Mouse (Mus musculus) embryonic facial prominence, embryonic 14.5 days (tissue): Measurements from ENCODE around the gene Enkd1. TPM values are rescaled to one million over a fixed set of nuclear protein-coding genes. Genes with fewer than 3 reads are reported as not detected.

Experiments
- ATAC-seq: fragments of 200-750 bp; cut with Nextera tagmentation; 2 replicates; pipeline ENCODE4 v1.8.0; 2017; ENCODE audit warnings: low read depth, moderate number of reproducible peaks, moderate TSS enrichment
- DNase-seq: peaks from one replicate; pipeline ENCODE4 v3.0.0-alpha.2; 2015; ENCODE audit warnings: low spot score
- H3K27ac ChIP-seq: fragments of 300-500 bp; sonication (generic); replicated peaks from 2 replicates; pipeline ENCODE4 v1.5.1; 2014; ENCODE audit warnings: low read depth, mild to moderate bottlenecking, low read length, moderate library complexity
- H3K27me3 ChIP-seq: fragments of 300-500 bp; sonication (generic); replicated peaks from 2 replicates; pipeline ENCODE4 v1.6.1; 2014; ENCODE audit warnings: low read length; ENCODE audit not compliant: control insufficient read depth, insufficient read depth
- H3K36me3 ChIP-seq: fragments of 300-500 bp; sonication (generic); 2 replicates; pipeline ENCODE4 v1.6.1; 2014; ENCODE audit warnings: low read length, mixed read lengths; ENCODE audit not compliant: control insufficient read depth, insufficient read depth
- H3K4me1 ChIP-seq: fragments of 300-500 bp; sonication (generic); 2 replicates; pipeline ENCODE4 v1.6.1; 2014; ENCODE audit warnings: antibody characterized with exemption, low read length; ENCODE audit not compliant: control insufficient read depth, insufficient read depth
- H3K4me2 ChIP-seq: fragments of 300-500 bp; sonication (generic); 2 replicates; pipeline ENCODE4 v1.6.1; 2014; ENCODE audit warnings: low read depth, mild to moderate bottlenecking, low read length, moderate library complexity, mixed read lengths
- H3K4me3 ChIP-seq: fragments of 300-500 bp; sonication (generic); 2 replicates; pipeline ENCODE4 v1.5.1; 2014; ENCODE audit warnings: low read depth, mild to moderate bottlenecking, low read length
- H3K9ac ChIP-seq: fragments of 300-500 bp; sonication (generic); 2 replicates; pipeline ENCODE4 v1.6.1; 2014; ENCODE audit warnings: low read depth, mild to moderate bottlenecking, low read length, moderate library complexity, mixed read lengths
- H3K9me3 ChIP-seq: fragments of 300-500 bp; sonication (generic); 2 replicates; pipeline ENCODE4 v1.6.1; 2016; ENCODE audit warnings: low read length; ENCODE audit not compliant: control insufficient read depth
- whole genome bisulfite sequencing: fragments of 180-500 bp; shearing (Covaris S2); extraction: QIAGEN DNeasy Blood & Tissue Kit; methylation state at CpG from one replicate; pipeline ENCODE4 v1.1.7; 2014; 5-methylcytosine and 5-hydroxymethylcytosine counted together
- polyA plus RNA-seq: library from polyadenylated mRNA; unstranded; fragments of >200 nt; fragmentation: Nextera tagmentation; extraction: Ambion mirVana; gene quantifications from 2 replicates; pipeline ENCODE4 v1.2.1, GENCODE M21; 2014

The Enkd1 gene
- polyA plus RNA-seq, 1 experiment from 2014 or later = 20.8 TPM

- Histone ChIP-seq H3K9me3 (no peaks in the 10 kb centered on the region), H3K27ac (no peak overlapping the region), H3K9ac (no peak overlapping the region), H3K4me2 (peak overlapping the region; percentile 91), H3K36me3 (peaks cover 19% of the 10 kb centered on the region), H3K4me3 (0 out of 2 replicates have a peak overlapping the region, but pooled peaks have one; percentile 65), H3K4me1 (peaks cover 15% of the 10 kb centered on the region), H3K27me3 (no peaks in the 10 kb centered on the region)
- DNase-seq (no peak), ATAC-seq (no peak)
- WGBS = 85% methylated on average over 12 of the region's 12 CpGs
Measured at GRCm38 (mm10) chr8:105706426-105706825, 1.6 kb downstream of the Enkd1 start.

GRCm38 (mm10) chr8:105704955-105705354, 3.1 kb downstream of the Enkd1 start:
- peaks cover 20% of the 10 kb centered on the region for H3K4me1 ChIP-seq
- ATAC-seq = no peak
- H3K27me3 ChIP-seq = no peaks in the 10 kb centered on the region
- H3K4me2 ChIP-seq = no peak overlapping the region
- no peak for DNase-seq
- H3K9me3 ChIP-seq = no peaks in the 10 kb centered on the region
- 89% methylated on average over 6 of the region's 6 CpGs for WGBS
- no peak overlapping the region for H3K4me3 ChIP-seq
- no peak overlapping the region for H3K27ac ChIP-seq
- H3K36me3 ChIP-seq = peaks cover 19% of the 10 kb centered on the region
- H3K9ac ChIP-seq = no peak overlapping the region

- ATAC-seq (no peak), DNase-seq (no peak)
- Histone ChIP-seq H3K9ac (no peak overlapping the region; the same call in 1 of the 2 replicates), H3K36me3 (peaks cover 19% of the 10 kb centered on the region), H3K4me2 (no peak overlapping the region), H3K27ac (no peak overlapping the region), H3K27me3 (no peaks in the 10 kb centered on the region), H3K4me1 (peaks cover 21% of the 10 kb centered on the region), H3K9me3 (no peaks in the 10 kb centered on the region), H3K4me3 (no peak overlapping the region)
- WGBS = 90% methylated on average over 29 of the region's 34 CpGs
Measured at GRCm38 (mm10) chr8:105704146-105704812, 3.7 kb downstream of the Enkd1 start.

GRCm38 (mm10) chr8:105702731-105703415, 5.1 kb downstream of the Enkd1 start:
- peaks cover 29% of the 10 kb centered on the region for H3K36me3 ChIP-seq
- H3K9me3 ChIP-seq = no peaks in the 10 kb centered on the region
- ATAC-seq (no peak), DNase-seq (no peak)
- H3K27me3 ChIP-seq = no peaks in the 10 kb centered on the region
- no peak overlapping the region for H3K27ac ChIP-seq
- H3K4me1 ChIP-seq = peaks cover 18% of the 10 kb centered on the region
- no peak overlapping the region for H3K4me2 ChIP-seq
- H3K4me3 ChIP-seq = no peak overlapping the region
- WGBS = 95% methylated on average over 23 of the region's 24 CpGs
- H3K9ac ChIP-seq = no peak overlapping the region

GRCm38 (mm10) chr8:105702001-105702401, 6.0 kb downstream of the Enkd1 start:
- Histone ChIP-seq H3K9ac (peak overlapping the region; percentile 67), H3K27me3 (no peaks in the 10 kb centered on the region), H3K4me3 (peak overlapping the region; percentile 74), H3K27ac (peak overlapping the region; percentile 93), H3K9me3 (no peaks in the 10 kb centered on the region), H3K36me3 (peaks cover 36% of the 10 kb centered on the region), H3K4me2 (peak overlapping the region; percentile 67), H3K4me1 (peaks cover 11% of the 10 kb centered on the region)
- DNase-seq (no peak), ATAC-seq (peak; percentile 4; the same call in 1 of the 2 replicates)
- 43% methylated on average over 18 of the region's 18 CpGs for WGBS

GRCm38 (mm10) chr8:105700966-105701824, 6.8 kb downstream of the Enkd1 start, which contains the start of the genes Acd and Pard6a:
Gene Acd (minus strand): TSS chr8:105701102.
Gene Pard6a (plus strand): TSS chr8:105701148.
- ATAC-seq (peak; percentile 82), DNase-seq (peak; percentile 96)
- Histone ChIP-seq H3K9me3 (no peaks in the 10 kb centered on the region), H3K4me2 (peak within 1 kb of the TSS; percentile 67), H3K9ac (peak within 1 kb of the TSS; percentile 67), H3K36me3 (peaks cover 41% of the 10 kb centered on the region), H3K27ac (peak within 1 kb of the TSS; percentile 93), H3K27me3 (no peaks in the 10 kb centered on the region), H3K4me1 (peaks cover 6% of the 10 kb centered on the region; the same call in 1 of the 2 replicates), H3K4me3 (peak within 1 kb of the TSS; percentile 74)
- 0% methylated on average over 53 of the region's 60 CpGs for WGBS

- WGBS = under 1% methylated on average over 21 of the region's 21 CpGs
- Histone ChIP-seq H3K4me3 (peak overlapping the region; percentile 74), H3K9me3 (no peaks in the 10 kb centered on the region), H3K4me1 (peaks cover 6% of the 10 kb centered on the region; the same call in 1 of the 2 replicates), H3K36me3 (peaks cover 41% of the 10 kb centered on the region), H3K4me2 (peak overlapping the region; percentile 67), H3K9ac (peak overlapping the region; percentile 67), H3K27ac (peak overlapping the region; percentile 93), H3K27me3 (no peaks in the 10 kb centered on the region)
- peak; percentile 35 for ATAC-seq
- DNase-seq = no peak
Measured at GRCm38 (mm10) chr8:105700566-105700965, 7.4 kb downstream of the Enkd1 start.

GRCm38 (mm10) chr8:105699488-105700215, 8.4 kb downstream of the Enkd1 start:
- Histone ChIP-seq H3K27ac (no peak overlapping the region), H3K27me3 (no peaks in the 10 kb centered on the region), H3K36me3 (peaks cover 41% of the 10 kb centered on the region), H3K9me3 (no peaks in the 10 kb centered on the region), H3K4me1 (peaks cover 6% of the 10 kb centered on the region; the same call in 1 of the 2 replicates), H3K9ac (peak overlapping the region; percentile 67), H3K4me3 (peak overlapping the region; percentile 74), H3K4me2 (peak overlapping the region; percentile 67)
- 87% methylated on average over 11 of the region's 11 CpGs for WGBS
- DNase-seq = no peak
- no peak for ATAC-seq
